Mouse (Mus musculus): ENCODE results near the gene Tspan3. TPM values are rescaled to one million over a fixed set of nuclear protein-coding genes. Genes with fewer than 3 reads are reported as not detected.

Tspan3 gene
- polyA plus RNA-seq, 1 experiment from 2014 or later, result 591 TPM

DNA sequence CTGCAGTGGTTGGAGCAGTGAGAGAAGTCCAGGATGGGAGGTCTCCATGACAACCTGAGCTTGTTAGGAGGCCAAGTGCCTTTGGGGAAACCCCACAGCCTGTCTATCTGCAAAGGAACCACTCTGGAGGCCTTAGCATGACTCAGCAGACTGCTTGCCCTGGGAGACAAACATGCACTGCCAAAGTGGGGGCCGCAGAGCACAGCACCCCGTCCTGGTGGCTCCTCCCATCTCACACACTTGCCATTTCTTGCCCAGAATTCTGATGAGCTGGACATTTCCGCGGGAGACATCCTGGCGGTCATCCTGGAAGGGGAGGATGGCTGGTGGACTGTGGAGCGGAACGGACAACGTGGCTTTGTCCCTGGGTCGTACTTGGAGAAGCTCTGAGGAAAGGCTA, 36.9 kb downstream of the Tspan3 start:
- no peak overlapping the region for H3K4me2 ChIP-seq
- H3K27ac ChIP-seq, result no peak overlapping the region
- peaks cover 15% of the 10 kb centered on the region; the same call in 1 of the 2 replicates for H3K36me3 ChIP-seq (replicated peaks)
- H3K9me3 ChIP-seq, result no peaks in the 10 kb centered on the region
- WGBS, result 84% methylated on average over 9 of the region's 9 CpGs
- H3K27me3 ChIP-seq (replicated peaks), result no peaks in the 10 kb centered on the region
- ATAC-seq (replicated peaks), result no peak
- no peak overlapping the region for H3K9ac ChIP-seq
- H3K4me1 ChIP-seq, result 0 out of 2 replicates have a peak, but pooled peaks cover 2% of the 10 kb centered on the region
- H3K4me3 ChIP-seq, result no peak overlapping the region

- H3K27me3 ChIP-seq (replicated peaks), result no peaks in the 10 kb centered on the region
- 0 out of 2 replicates have a peak, but pooled peaks cover 6% of the 10 kb centered on the region for H3K4me1 ChIP-seq
- no peak for ATAC-seq (replicated peaks)
- H3K9me3 ChIP-seq, result no peaks in the 10 kb centered on the region
- no peak overlapping the region for H3K9ac ChIP-seq
- no peak overlapping the region for H3K27ac ChIP-seq
- WGBS, result 88% methylated on average over 16 of the region's 16 CpGs
- H3K36me3 ChIP-seq (replicated peaks), result no peaks in the 10 kb centered on the region
- no peak overlapping the region for H3K4me2 ChIP-seq
- H3K4me3 ChIP-seq, result no peak overlapping the region
These were observed 38.7 kb downstream of the Tspan3 start for GRCm38 (mm10) chr9:56126453-56127173.

GRCm38 (mm10) chr9:56124561-56124960, 40.7 kb downstream of the Tspan3 start:
- 0 out of 2 replicates have a peak, but pooled peaks cover 8% of the 10 kb centered on the region for H3K4me1 ChIP-seq
- H3K27me3 ChIP-seq (replicated peaks), result no peaks in the 10 kb centered on the region
- ATAC-seq (replicated peaks), result no peak
- no peak overlapping the region for H3K27ac ChIP-seq
- H3K36me3 ChIP-seq (replicated peaks), result no peaks in the 10 kb centered on the region
- WGBS, result 31% methylated on average over 11 of the region's 11 CpGs
- H3K9ac ChIP-seq, result no peak overlapping the region
- no peak overlapping the region for H3K4me3 ChIP-seq
- no peak overlapping the region for H3K4me2 ChIP-seq
- H3K9me3 ChIP-seq, result no peaks in the 10 kb centered on the region

DNA sequence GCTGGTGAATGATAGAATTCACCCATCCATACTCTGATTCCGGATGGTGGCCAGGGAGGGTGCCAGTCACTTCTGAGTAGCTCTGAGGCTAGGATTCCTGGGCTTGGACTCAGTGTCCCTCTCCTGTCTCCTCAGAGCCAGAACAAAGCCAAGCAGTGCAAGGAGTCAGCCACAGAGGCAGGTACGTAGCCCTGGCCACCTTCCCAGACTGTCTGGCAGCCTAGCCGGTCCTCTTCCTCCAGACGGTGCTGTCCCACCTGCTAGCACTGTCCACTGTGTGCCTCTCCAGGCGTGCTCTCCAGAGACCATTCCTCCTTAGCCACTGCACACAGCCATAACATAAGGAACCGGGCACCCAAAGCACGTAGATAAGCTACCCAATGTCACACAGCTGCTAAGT, 41.7 kb downstream of the Tspan3 start:
- no peak overlapping the region for H3K4me3 ChIP-seq
- no peak overlapping the region for H3K4me2 ChIP-seq
- peaks cover 15% of the 10 kb centered on the region for H3K4me1 ChIP-seq
- no peak overlapping the region for H3K27ac ChIP-seq
- no peaks in the 10 kb centered on the region for H3K9me3 ChIP-seq
- H3K9ac ChIP-seq, result no peak overlapping the region; the same call in 1 of the 2 replicates
- H3K27me3 ChIP-seq (replicated peaks), result no peaks in the 10 kb centered on the region
- ATAC-seq (replicated peaks), result no peak
- WGBS, result 83% methylated on average over 7 of the region's 7 CpGs
- H3K36me3 ChIP-seq (replicated peaks), result no peaks in the 10 kb centered on the region

DNA sequence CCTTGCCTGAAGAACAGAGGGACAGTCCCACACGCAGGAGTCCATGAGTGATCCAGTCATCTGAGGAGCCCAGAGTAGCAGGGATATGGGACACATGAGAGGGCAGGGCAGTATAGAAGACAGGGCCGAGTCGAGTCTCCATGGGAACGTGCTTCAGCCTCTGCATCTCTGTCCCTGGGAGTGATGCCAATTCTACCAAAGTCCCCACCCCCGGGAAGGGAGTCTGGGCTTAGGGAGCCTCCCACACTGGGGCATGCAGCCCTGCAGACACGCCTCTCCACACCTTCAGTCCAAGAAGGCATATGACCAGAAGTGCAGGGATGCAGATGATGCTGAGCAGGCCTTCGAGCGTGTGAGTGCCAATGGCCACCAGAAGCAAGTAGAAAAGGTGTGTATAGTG, 42.3 kb downstream of the Tspan3 start:
- H3K4me3 ChIP-seq, result no peak overlapping the region
- 65% methylated on average over 8 of the region's 8 CpGs for WGBS
- H3K36me3 ChIP-seq (replicated peaks), result no peaks in the 10 kb centered on the region
- H3K4me2 ChIP-seq, result no peak overlapping the region
- H3K9ac ChIP-seq, result no peak overlapping the region
- ATAC-seq (replicated peaks), result no peak
- H3K9me3 ChIP-seq, result no peaks in the 10 kb centered on the region
- H3K27me3 ChIP-seq (replicated peaks), result no peaks in the 10 kb centered on the region
- peaks cover 13% of the 10 kb centered on the region for H3K4me1 ChIP-seq
- no peak overlapping the region for H3K27ac ChIP-seq

- WGBS, result 28% methylated on average over 7 of the region's 7 CpGs
- Histone ChIP-seq H3K4me1 (peaks cover 13% of the 10 kb centered on the region), H3K4me3 (no peak overlapping the region), H3K9me3 (no peaks in the 10 kb centered on the region), H3K27ac (no peak overlapping the region), H3K27me3 (replicated peaks) (no peaks in the 10 kb centered on the region), H3K36me3 (replicated peaks) (no peaks in the 10 kb centered on the region), H3K9ac (no peak overlapping the region), H3K4me2 (no peak overlapping the region)
- peak; percentile 41; the same call in 1 of the 2 replicates for ATAC-seq (replicated peaks)
These were observed 44.2 kb downstream of the Tspan3 start for GRCm38 (mm10) chr9:56121097-56121496.

GRCm38 (mm10) chr9:56119651-56120050, 45.6 kb downstream of the Tspan3 start:
- H3K9ac ChIP-seq, result no peak overlapping the region
- WGBS, result 79% methylated on average over 2 of the region's 2 CpGs
- H3K9me3 ChIP-seq, result no peaks in the 10 kb centered on the region
- ATAC-seq (replicated peaks), result no peak
- H3K27ac ChIP-seq, result no peak overlapping the region
- no peak overlapping the region for H3K4me3 ChIP-seq
- H3K4me1 ChIP-seq, result peaks cover 13% of the 10 kb centered on the region
- H3K27me3 ChIP-seq (replicated peaks), result no peaks in the 10 kb centered on the region
- H3K4me2 ChIP-seq, result no peak overlapping the region
- no peaks in the 10 kb centered on the region for H3K36me3 ChIP-seq (replicated peaks)

DNA sequence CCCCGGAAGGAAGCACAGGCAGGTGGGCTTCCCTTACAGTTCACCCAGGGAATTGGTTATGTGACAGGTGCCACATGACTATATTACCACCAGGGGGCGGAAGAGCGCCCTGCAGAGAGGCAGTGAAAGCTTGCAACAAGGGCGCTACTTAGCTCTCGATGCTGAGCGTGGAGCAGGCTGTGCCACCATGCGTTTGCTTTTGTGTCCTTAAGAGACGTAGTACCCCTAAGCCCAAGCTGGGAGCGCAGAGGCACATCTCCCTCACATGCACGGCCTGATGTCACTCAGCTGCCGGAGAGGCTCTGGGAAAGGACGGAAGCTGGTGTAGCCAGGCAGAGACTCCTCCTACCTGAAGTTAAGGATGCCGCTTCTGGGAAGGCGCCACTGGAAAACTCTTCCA, 46.7 kb downstream of the Tspan3 start:
- Histone ChIP-seq H3K4me2 (peak overlapping the region; percentile 74), H3K4me3 (peak overlapping the region; percentile 35), H3K36me3 (replicated peaks) (no peaks in the 10 kb centered on the region), H3K9ac (peak overlapping the region; percentile 33; the same call in 1 of the 2 replicates), H3K4me1 (peaks cover 13% of the 10 kb centered on the region), H3K27me3 (replicated peaks) (no peaks in the 10 kb centered on the region), H3K9me3 (no peaks in the 10 kb centered on the region), H3K27ac (no peak overlapping the region)
- WGBS, result 5% methylated on average over 14 of the region's 14 CpGs
- peak; percentile 65 for ATAC-seq (replicated peaks)

GRCm38 (mm10) chr9:56118091-56118490, 47.2 kb downstream of the Tspan3 start:
- Histone ChIP-seq H3K4me1 (peaks cover 12% of the 10 kb centered on the region), H3K36me3 (replicated peaks) (no peaks in the 10 kb centered on the region), H3K4me2 (peak overlapping the region; percentile 74; the same call in 1 of the 2 replicates), H3K9ac (no peak overlapping the region), H3K4me3 (no peak overlapping the region), H3K27me3 (replicated peaks) (no peaks in the 10 kb centered on the region), H3K27ac (no peak overlapping the region), H3K9me3 (no peaks in the 10 kb centered on the region)
- no peak; the same call in 1 of the 2 replicates for ATAC-seq (replicated peaks)
- 84% methylated on average over 5 of the region's 5 CpGs for WGBS

DNA sequence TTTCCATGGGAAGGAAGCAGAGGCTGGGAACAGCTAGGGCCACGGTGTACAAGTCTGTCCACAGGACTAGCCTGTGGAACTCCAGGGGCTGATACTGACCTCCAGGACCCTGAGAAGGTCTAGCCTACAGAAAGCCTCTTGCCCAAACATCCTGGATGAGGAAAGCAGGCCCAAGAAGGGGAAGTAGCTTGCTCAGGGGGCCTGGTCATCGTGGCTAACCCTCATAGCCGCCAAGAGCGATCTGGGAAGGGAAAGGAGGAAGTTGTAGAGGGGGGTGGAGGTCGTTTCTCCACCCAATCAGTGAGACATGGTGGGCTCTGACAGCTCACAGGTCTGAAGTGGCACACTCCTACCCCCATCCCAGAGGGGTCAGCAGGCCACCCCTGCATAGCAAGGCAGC, 57.1 kb downstream of the Tspan3 start:
- WGBS, result 91% methylated on average over 5 of the region's 5 CpGs
- Histone ChIP-seq H3K27me3 (replicated peaks) (no peaks in the 10 kb centered on the region), H3K36me3 (replicated peaks) (no peaks in the 10 kb centered on the region), H3K27ac (no peak overlapping the region), H3K4me2 (no peak overlapping the region), H3K9ac (no peak overlapping the region), H3K9me3 (no peaks in the 10 kb centered on the region), H3K4me1 (no peaks in the 10 kb centered on the region), H3K4me3 (no peak overlapping the region)
- no peak for ATAC-seq (replicated peaks)

GRCm38 (mm10) chr9:56107527-56107926, 57.8 kb downstream of the Tspan3 start:
- Histone ChIP-seq H3K36me3 (replicated peaks) (no peaks in the 10 kb centered on the region), H3K9ac (no peak overlapping the region), H3K27ac (no peak overlapping the region), H3K4me3 (no peak overlapping the region), H3K27me3 (replicated peaks) (no peaks in the 10 kb centered on the region), H3K9me3 (no peaks in the 10 kb centered on the region), H3K4me1 (no peaks in the 10 kb centered on the region), H3K4me2 (no peak overlapping the region)
- WGBS, result 71% methylated on average over 6 of the region's 6 CpGs
- no peak for ATAC-seq (replicated peaks)

GRCm38 (mm10) chr9:56106274-56107072, 58.8 kb downstream of the Tspan3 start:
- H3K4me3 ChIP-seq, result no peak overlapping the region
- H3K36me3 ChIP-seq (replicated peaks), result no peaks in the 10 kb centered on the region
- no peak overlapping the region for H3K4me2 ChIP-seq
- H3K27me3 ChIP-seq (replicated peaks), result no peaks in the 10 kb centered on the region
- H3K27ac ChIP-seq, result no peak overlapping the region
- WGBS, result 76% methylated on average over 6 of the region's 6 CpGs
- no peak overlapping the region for H3K9ac ChIP-seq
- no peaks in the 10 kb centered on the region for H3K9me3 ChIP-seq
- no peak for ATAC-seq (replicated peaks)
- H3K4me1 ChIP-seq, result no peaks in the 10 kb centered on the region
